Mouse (Mus musculus) right cerebral cortex, postnatal 25 days (tissue): ENCODE measurements around the gene Rab19.
A peak's percentile ranks its signal among the peaks of the same experiment; 100 is the strongest.
"Not testable (repeated sequence)": the region's sequence is repeated elsewhere in the genome, so short reads cannot be mapped to it uniquely, and the experiment has no call there.

ENCODE experiments used
- DNase-seq: peaks from one replicate; pipeline ENCODE4 v3.0.0; 2022

Rab19 gene

GRCm38 (mm10) chr6:39379749-39380148 is 1.2 kb upstream of the Rab19 start:
- no peak for DNase-seq

DNA sequence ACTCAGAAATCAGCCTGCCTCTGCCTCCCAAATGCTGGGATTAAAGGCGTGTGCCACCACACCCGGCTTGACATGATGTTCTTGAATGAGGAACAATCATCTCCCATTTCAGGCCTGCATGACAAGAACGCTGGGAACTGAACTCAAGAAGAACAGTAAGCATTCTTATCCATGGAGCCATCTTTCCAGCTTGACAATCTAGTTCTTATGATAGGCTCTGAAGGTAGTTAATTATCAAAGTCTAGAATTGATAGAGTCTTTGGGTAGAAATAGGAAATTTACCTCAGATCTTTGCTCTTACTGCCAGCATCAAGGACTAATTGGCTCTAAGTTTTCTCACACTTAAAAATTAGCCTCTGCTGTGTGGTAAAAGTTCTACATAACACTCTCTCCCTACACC is 699 bp upstream of the Rab19 start:
- no peak for DNase-seq

GRCm38 (mm10) chr6:39389988-39390387 is 9.0 kb downstream of the Rab19 start:
- DNase-seq = no peak

GRCm38 (mm10) chr6:39395471-39395870 is 14.5 kb downstream of the Rab19 start:
- no peak for DNase-seq

DNA sequence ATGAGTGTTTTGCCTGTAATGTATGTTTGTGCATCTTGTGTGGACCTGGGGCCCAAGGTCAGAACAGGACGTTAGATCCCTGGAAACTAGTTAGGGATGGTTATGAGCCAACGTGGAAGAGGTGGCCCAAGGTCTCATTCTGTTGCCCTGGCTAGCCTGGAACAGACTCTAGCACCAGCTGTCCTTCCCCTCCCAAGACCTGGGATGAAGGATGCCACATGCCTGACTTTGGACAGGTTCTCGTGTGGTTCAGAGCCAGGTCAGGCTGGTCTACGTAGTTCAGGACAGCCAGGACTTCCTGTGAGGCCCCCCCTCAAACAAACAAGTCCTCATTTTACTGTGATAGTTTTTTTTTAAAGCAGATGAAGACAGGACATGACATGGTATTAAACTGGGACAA is 14.9 kb downstream of the Rab19 start:
- no peak for DNase-seq

- DNase-seq = no peak
Measured at GRCm38 (mm10) chr6:39397046-39397445, 16.1 kb downstream of the Rab19 start.

DNA sequence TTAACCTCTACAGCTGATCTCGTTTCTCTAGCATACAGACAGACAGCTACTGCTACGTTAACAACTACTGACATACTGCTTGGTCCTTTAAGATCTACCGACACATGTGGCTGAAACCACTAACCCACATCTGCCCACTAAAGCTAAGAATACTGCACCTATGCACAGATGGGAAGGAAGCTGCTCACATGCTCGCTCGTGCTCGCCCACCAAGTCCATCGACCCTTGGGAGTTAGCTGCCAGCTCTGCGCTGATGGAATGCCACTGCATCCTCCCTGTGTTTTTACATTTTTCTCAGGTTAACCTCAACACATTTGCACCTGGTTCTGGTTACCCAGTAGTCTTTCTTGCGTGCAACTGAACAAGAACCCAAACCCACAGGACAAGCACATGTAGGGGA is 17.4 kb downstream of the Rab19 start:
- no peak for DNase-seq

GRCm38 (mm10) chr6:39400343-39400742 is 19.4 kb downstream of the Rab19 start:
- DNase-seq = no peak

DNA sequence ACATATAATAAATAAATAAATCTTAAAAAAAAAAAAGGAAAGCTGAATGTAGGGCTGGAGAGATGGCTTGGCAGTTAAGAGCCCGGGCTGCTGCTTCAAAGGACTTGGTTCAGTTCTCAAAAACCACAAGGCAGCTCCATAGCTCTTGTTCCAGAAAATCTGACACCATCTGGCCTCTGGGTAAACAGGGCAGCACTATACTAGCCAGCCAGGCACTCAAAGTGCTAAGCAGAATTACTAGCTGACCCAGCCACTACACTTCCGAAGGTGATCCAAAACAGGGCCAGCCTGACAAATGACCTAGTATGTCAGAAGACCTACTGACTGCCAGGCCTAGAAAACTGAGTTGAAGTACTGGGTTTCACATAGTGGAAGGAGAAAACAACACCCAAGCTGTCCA is 22.2 kb downstream of the Rab19 start:
- DNase-seq = no peak

DNA sequence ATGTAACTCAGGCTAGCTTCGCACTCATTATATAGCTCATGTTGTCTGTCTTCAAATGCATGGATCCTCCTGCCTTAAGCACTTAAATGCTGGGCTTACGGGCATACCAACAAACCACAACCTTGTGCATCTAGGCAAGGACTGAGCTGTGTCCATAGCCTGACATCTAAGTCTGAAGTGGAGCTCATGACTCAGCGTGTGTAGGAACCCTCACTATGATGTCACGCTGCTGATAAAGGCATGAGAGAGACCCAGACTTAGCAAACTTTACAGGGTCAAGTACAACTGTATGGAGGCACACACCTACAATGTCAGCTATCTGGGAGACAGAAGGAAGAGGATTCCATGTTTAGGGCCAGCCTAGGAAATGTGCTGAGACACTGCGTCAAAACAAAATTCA is 25.5 kb downstream of the Rab19 start:
- no peak for DNase-seq

GRCm38 (mm10) chr6:39414106-39414505 is 33.1 kb downstream of the Rab19 start:
- no peak for DNase-seq

- peak; percentile 54 for DNase-seq
Measured at GRCm38 (mm10) chr6:39415762-39416161, 34.8 kb downstream of the Rab19 start.

DNA sequence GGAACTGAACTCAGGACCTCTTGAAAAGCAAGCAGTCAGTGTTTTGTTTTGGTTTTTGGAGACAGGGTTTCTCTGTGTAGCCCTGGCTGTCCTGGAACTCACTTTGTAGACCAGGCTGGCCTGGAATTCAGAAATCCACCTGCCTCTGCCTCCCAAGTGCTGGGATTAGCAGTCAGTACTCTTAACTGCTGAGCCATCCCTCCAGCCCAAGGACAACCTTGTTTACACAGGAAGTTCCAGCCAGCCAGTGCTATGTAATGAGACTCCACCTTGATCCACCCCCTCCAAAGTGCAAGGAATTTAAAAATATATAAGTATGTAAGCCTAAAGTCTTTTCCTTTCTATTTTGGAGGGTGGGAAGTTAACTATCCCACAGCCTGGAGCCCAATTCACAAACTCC is 35.7 kb downstream of the Rab19 start:
- not testable (repeated sequence) for DNase-seq

- DNase-seq = no peak
Measured at GRCm38 (mm10) chr6:39419386-39419850, 38.4 kb downstream of the Rab19 start.

GRCm38 (mm10) chr6:39419851-39420721 is 39.1 kb downstream of the Rab19 start, which contains the start of gene Mkrn1:
Gene Mkrn1 (minus strand): TSS chr6:39420462.
- DNase-seq = peak; percentile 86

DNA sequence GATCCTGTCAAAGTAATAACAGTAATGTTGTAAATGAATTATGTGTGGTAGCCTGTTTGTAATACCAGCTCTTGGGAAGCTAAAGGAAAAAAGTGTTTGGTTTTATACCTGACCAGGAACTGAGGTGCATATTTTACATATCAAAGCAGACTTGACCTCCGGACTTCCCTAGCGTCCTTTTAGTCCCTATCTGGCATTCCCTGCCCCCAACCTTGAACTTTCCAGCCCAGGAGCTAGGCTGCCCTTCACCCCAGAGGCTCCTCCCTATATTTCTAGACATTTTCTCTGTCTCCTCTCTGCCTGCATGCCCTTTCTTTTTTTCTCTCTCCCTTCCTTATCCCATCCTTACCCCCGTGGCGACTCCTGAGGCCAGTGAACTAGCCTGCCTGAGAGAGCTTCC is 39.9 kb downstream of the Rab19 start:
- no peak for DNase-seq

DNA sequence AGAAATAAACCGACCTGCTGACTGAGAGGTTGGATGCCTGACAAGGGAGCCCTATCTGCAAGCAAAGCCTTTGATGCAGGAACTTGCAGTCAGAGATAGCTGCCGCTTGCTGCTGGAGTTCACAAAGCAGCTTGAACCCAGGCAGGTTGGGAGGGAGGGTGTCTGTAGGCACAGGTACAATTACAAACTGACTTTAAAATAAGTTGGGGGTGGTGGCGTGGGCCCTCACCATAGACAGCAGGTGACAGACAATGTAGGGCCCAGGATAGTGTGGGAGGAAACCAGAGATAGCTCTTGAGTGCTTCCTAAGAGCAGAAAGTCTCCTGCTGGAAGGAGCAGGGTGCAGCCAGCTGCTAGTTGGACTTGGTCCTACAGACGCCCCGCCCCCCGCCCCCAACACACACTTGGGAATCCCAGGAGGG is 42.2 kb downstream of the Rab19 start:
- DNase-seq = no peak

DNA sequence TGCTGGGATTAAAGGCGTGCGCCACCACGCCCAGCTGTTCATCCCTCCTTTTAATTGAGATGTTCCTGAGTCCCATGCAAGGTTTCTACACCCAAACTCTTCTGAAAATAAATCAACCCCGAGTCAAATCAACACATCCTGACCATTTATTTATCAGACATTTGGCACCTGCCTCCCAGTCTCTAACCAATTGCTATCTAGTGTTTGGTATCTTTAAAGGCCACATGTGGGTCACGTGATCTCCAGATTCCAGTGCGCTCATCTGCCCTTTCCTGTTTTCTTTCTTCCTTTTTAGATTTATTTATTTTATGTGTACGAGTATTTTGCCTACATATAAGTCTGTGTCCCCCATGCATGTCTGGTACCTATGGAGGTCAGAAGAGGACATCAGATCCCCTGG is 42.7 kb downstream of the Rab19 start:
- no peak for DNase-seq

DNA sequence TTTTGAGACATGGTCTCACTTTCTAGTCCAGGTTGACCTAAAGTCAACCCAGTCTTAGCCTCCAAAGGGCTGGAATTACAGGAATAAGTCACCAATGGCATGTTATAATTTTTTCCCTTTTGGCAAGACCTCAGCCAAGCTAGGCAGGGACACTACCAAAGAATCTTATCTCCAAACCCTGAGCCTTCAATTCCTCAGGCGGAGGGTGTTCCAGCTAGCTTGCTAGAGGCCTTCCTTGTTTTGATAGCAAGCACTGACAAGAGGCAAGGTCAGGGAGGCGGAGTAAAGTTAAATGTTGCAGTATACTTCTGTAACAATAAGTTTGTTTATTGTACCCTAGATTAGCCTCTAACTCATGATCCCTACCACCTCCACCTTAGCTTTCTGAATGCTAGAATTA is 44.2 kb downstream of the Rab19 start:
- no peak for DNase-seq

DNA sequence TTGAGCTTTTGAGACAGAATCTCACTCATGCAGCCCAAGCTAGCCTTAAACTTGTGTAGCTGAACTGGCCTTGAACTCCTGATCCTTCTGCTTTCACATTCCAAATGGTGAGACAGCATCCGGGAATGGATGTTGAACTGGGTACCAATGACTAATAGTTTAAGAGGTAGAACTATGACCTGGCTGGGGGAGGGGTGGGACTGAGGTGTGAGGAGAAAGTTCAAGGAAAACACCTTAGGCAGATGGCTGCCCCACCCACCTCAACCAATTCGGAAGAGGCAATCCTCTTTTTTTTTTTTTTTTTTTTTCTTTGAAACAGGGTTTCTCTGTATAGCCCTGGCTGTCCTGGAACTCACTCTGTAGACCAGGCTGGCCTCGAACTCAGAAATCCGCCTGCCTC is 45.8 kb downstream of the Rab19 start:
- no peak for DNase-seq

DNA sequence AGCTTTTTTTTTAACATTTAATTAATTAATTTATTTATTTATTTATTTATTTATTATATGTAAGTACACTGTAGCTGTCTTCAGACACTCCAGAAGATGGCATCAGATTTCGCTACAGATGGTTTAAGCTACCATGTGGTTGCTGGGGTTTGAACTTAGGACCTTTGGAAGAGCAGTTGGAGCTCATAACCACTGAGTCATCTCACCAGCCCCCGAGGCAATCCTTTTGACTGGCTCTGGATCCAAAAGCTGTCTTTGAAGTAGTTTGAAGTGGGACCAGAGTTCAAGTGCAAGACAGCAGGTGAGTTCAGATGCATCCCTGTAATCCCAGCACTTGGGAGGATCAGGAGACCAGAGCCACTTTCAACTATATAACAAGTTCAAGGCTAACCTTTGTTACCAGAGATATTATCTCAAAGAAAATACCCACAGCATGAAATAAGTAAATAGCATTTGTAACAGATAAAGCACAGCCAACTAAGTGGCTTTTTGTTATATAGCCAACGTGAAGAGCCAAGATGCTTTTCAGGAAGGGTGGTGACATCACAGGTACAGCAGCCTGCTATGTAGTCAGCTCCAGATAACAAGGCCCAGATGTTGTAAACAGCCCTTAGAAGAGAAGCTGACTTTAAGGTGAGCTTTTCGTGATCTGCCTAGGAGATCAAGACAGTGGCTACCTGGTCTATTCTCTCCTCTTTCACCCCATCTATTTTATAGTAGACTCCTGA is 46.5 kb downstream of the Rab19 start:
- no peak for DNase-seq

GRCm38 (mm10) chr6:39429007-39429788 is 48.2 kb downstream of the Rab19 start:
- DNase-seq = no peak

DNA sequence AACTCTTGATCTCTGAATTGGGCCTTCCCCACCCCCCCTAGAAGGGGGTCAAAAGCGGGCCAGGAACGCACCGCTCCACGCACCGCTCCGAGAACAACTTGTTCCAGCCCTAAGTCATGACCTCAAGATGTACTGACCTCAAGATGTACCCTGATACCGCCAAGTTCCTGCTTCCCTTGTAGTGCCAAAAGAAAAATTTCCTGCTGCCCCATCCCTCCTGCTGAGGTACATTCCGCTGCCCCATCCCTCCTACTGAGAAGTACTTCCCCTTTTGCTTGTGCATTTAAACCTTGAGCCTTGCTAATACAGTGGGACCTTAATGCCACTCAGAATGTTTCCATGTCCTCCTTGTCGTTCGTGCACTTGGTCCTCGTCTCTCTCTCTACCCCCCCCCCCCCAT is 49.7 kb downstream of the Rab19 start:
- no peak for DNase-seq
